In the genomic region with DNA sequence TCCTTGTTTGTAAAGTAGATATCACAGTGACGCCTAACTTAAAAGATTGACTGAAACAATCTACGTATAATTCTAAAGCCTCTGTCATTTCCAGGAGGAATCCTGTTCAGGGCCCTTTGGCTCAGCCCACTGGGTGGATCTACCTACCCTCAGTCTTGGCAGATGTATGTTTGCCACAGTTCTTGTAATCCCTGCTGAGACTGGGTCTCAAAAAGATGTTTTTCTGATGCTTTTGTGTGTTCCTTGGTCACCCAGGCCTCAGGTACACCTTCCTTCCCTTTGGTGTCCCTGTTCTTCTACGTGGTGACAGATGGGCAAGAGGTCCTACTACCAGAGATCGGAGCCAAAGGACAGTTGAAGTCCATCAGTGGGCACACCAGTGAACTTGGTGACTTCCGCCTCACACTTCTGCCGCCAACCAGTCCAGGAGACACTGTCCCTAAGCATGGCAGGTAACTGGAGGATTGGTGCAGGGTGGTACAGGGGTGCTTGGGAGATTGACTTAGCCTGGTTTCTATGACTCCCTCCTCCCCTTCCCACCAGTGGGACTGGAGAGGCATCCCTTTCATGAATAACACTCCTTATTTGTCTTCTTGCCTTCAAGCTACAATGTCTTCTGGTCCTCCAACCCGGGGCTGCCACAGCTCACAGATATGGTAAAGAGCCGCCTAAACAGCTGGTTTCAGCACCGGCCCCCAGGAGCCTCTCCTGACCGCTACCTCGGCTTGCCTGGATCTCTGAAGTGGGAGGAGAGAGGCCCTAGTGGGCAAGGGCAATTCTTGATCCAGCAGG, we compare ENCODE assay signal across 8 mouse cellular contexts. TPM values are rescaled to one million over a fixed set of nuclear protein-coding genes. Genes with fewer than 3 reads are reported as not detected.
A peak's percentile ranks its signal among the peaks of the same experiment; 100 is the strongest.
DNase-seq lines count a peak whose midpoint lies in the region; ATAC-seq and TF ChIP-seq lines count a peak whose summit lies in the region.

No protein-coding gene starts in this region.

- H3K36me3 ChIP-seq in megakaryocyte, embryonic 14.5 days (replicated peaks; ENCODE audit: low read length) = peaks cover 45% of the 10 kb centered on the region
- H3K36me3 ChIP-seq in liver, embryonic 11.5 days (ENCODE audit: control insufficient read depth, insufficient read depth, low read length) = peaks cover 19% of the 10 kb centered on the region; the same call in 1 of the 2 replicates
- peaks cover 12% of the 10 kb centered on the region for H3K36me3 ChIP-seq in stomach, embryonic 16.5 days (ENCODE audit: control insufficient read depth, insufficient read depth, low read length)

- WGBS in cerebellum, adult 2 months = 49% methylated on average over 11 of the region's 11 CpGs
- WGBS in liver, embryonic 11.5 days = 67% methylated on average over 11 of the region's 11 CpGs
- 66% methylated on average over 11 of the region's 11 CpGs for WGBS in stomach, embryonic 16.5 days

- no peaks in the 10 kb centered on the region for H3K27me3 ChIP-seq in cerebellum, adult 2 months (ENCODE audit: control insufficient read depth, insufficient read depth, low read length)
- H3K27me3 ChIP-seq in megakaryocyte, embryonic 14.5 days (replicated peaks) = no peaks in the 10 kb centered on the region
- H3K27me3 ChIP-seq in liver, embryonic 11.5 days (replicated peaks; ENCODE audit: control insufficient read depth, insufficient read depth, low read length) = no peaks in the 10 kb centered on the region
- H3K27me3 ChIP-seq in stomach, embryonic 16.5 days (ENCODE audit: control insufficient read depth, insufficient read depth, low read length) = no peaks in the 10 kb centered on the region

- peak overlapping the region; percentile 98 for H3K4me3 ChIP-seq in cerebellum, adult 2 months (replicated peaks; ENCODE audit: insufficient read depth, low read depth, low read length)
- peak overlapping the region; percentile 97 for H3K4me3 ChIP-seq in megakaryocyte, embryonic 14.5 days (replicated peaks)
- peak overlapping the region; percentile 85 for H3K4me3 ChIP-seq in liver, embryonic 11.5 days (ENCODE audit: low read depth, low read length)
- H3K4me3 ChIP-seq in stomach, embryonic 16.5 days (replicated peaks; ENCODE audit: low read length) = peak overlapping the region; percentile 86

- H3K4me2 ChIP-seq in liver, embryonic 11.5 days = peak overlapping the region; percentile 97
- H3K4me2 ChIP-seq in stomach, embryonic 16.5 days (ENCODE audit: low read depth, low read length) = peak overlapping the region; percentile 90

- no peaks in the 10 kb centered on the region for H3K9me3 ChIP-seq in megakaryocyte, embryonic 14.5 days
- no peaks in the 10 kb centered on the region for H3K9me3 ChIP-seq in liver, embryonic 11.5 days (ENCODE audit: control insufficient read depth, low read length)
- H3K9me3 ChIP-seq in stomach, embryonic 16.5 days (replicated peaks; ENCODE audit: control insufficient read depth, low read length) = no peaks in the 10 kb centered on the region

- H3K27ac ChIP-seq in cerebellum, adult 2 months (ENCODE audit: insufficient read depth, low read length) = no peak overlapping the region
- peak overlapping the region; percentile 90; the same call in 1 of the 2 replicates for H3K27ac ChIP-seq in liver, embryonic 11.5 days (ENCODE audit: low read depth, low read length)
- H3K27ac ChIP-seq in stomach, embryonic 16.5 days (ENCODE audit: low read length) = no peak overlapping the region

- ATAC-seq in megakaryocyte, adult 5-6 weeks (ENCODE audit: poor library complexity, severe bottlenecking) = no peak
- no peak for ATAC-seq in liver, embryonic 11.5 days (replicated peaks; ENCODE audit: low FRiP score)
- ATAC-seq in stomach, embryonic 16.5 days (ENCODE audit: insufficient read depth, low FRiP score) = no peak

- H3K4me1 ChIP-seq in cerebellum, adult 2 months (ENCODE audit: control insufficient read depth, insufficient read depth, low read length) = peaks cover 15% of the 10 kb centered on the region
- H3K4me1 ChIP-seq in megakaryocyte, embryonic 14.5 days = peaks cover 83% of the 10 kb centered on the region
- peaks cover 40% of the 10 kb centered on the region for H3K4me1 ChIP-seq in liver, embryonic 11.5 days (replicated peaks; ENCODE audit: control insufficient read depth, insufficient read depth, low read length)
- H3K4me1 ChIP-seq in stomach, embryonic 16.5 days (ENCODE audit: control insufficient read depth, insufficient read depth, low read length) = peaks cover 24% of the 10 kb centered on the region

- peak in 1 of 2 experiments; percentile 19 for DNase-seq in cerebellum, adult 2 months
- no peak for DNase-seq in cerebellum, adult 18-20 months
- no peak for DNase-seq in liver, embryonic 11.5 days (ENCODE audit: low spot score)
- DNase-seq in frontal cortex, adult 2 months (ENCODE audit: extremely low spot score in 1 of 2, low spot score in 1 of 2) = no peak
- no peak for DNase-seq in right cerebral cortex, postnatal 36 days (ENCODE audit: low spot score in 2 of 2)

- no peak for TF ChIP-seq CTCF in cerebellum, adult 2 months (IDR thresholded peaks at IDR 0.05; ENCODE audit: borderline replicate concordance, insufficient read depth, low read depth, low read length)

- no peak for TF ChIP-seq POLR2A in cerebellum, adult 2 months (IDR thresholded peaks at IDR 0.05; ENCODE audit: borderline replicate concordance, insufficient read depth, low read length)

- H3K9ac ChIP-seq in liver, embryonic 11.5 days (ENCODE audit: low read depth, low read length) = peak overlapping the region; percentile 96
- peak overlapping the region; percentile 93 for H3K9ac ChIP-seq in stomach, embryonic 16.5 days (ENCODE audit: low read length)

RNA-seq across cellular contexts. Expression of gene Mogs, which starts 1.3 kb away (rescaled TPM):
- 31.7 and 33.5 TPM in 2 replicates for polyA plus RNA-seq in cerebellum, adult 2 months (2012; rRNA removed)
- 76.1 and 165 TPM in 2 replicates for polyA plus RNA-seq in megakaryocyte, embryonic 14.5 days (2012; ENCODE audit: insufficient read depth, low replicate concordance)
- total RNA-seq in megakaryocyte, adult 5-6 weeks (2015) = 17.5 and 21.6 TPM in 2 replicates
- 33.4 and 38.7 TPM in 2 replicates for total RNA-seq in megakaryocyte, adult 5-6 weeks (2017)
- 88.9 and 89.6 TPM in 2 replicates for polyA plus RNA-seq in liver, embryonic 11.5 days (2014; fragmentation: Nextera tagmentation; extraction: Ambion mirVana)
- 8.3 TPM in 2 replicates for polyA plus RNA-seq in stomach, embryonic 16.5 days (2015; fragmentation: Nextera tagmentation; extraction: Ambion mirVana)
- polyA plus RNA-seq in frontal cortex, adult 2 months (2012; rRNA removed) = 30.6 and 31.6 TPM in 2 replicates

RNA-seq across cellular contexts. Expression of gene Wbp1, which starts 4.8 kb away (rescaled TPM):
- polyA plus RNA-seq in cerebellum, adult 2 months (2012; rRNA removed) = 88.2 and 93.1 TPM in 2 replicates
- 86.6 and 121 TPM in 2 replicates for polyA plus RNA-seq in megakaryocyte, embryonic 14.5 days (2012; ENCODE audit: insufficient read depth, low replicate concordance)
- total RNA-seq in megakaryocyte, adult 5-6 weeks (2015) = 33.5 and 34.8 TPM in 2 replicates
- total RNA-seq in megakaryocyte, adult 5-6 weeks (2017) = 74.0 and 89.9 TPM in 2 replicates
- 45.1 and 50.3 TPM in 2 replicates for polyA plus RNA-seq in liver, embryonic 11.5 days (2014; fragmentation: Nextera tagmentation; extraction: Ambion mirVana)
- 87.9 and 93.8 TPM in 2 replicates for polyA plus RNA-seq in stomach, embryonic 16.5 days (2015; fragmentation: Nextera tagmentation; extraction: Ambion mirVana)
- polyA plus RNA-seq in frontal cortex, adult 2 months (2012; rRNA removed) = 95.9 and 107 TPM in 2 replicates

RNA-seq across cellular contexts. Expression of gene Mrpl53, which starts 7.7 kb away (rescaled TPM):
- polyA plus RNA-seq in cerebellum, adult 2 months (2012; rRNA removed) = 109 and 114 TPM in 2 replicates
- 9.6 and 78.7 TPM in 2 replicates for polyA plus RNA-seq in megakaryocyte, embryonic 14.5 days (2012; ENCODE audit: insufficient read depth, low replicate concordance)
- total RNA-seq in megakaryocyte, adult 5-6 weeks (2015) = 44.5 and 45.8 TPM in 2 replicates
- total RNA-seq in megakaryocyte, adult 5-6 weeks (2017) = 20.8 and 27.7 TPM in 2 replicates
- polyA plus RNA-seq in liver, embryonic 11.5 days (2014; fragmentation: Nextera tagmentation; extraction: Ambion mirVana) = 110 and 115 TPM in 2 replicates
- 115 and 123 TPM in 2 replicates for polyA plus RNA-seq in stomach, embryonic 16.5 days (2015; fragmentation: Nextera tagmentation; extraction: Ambion mirVana)
- 96.4 and 109 TPM in 2 replicates for polyA plus RNA-seq in frontal cortex, adult 2 months (2012; rRNA removed)

RNA-seq across cellular contexts. Expression of gene Ino80b, which starts 8.7 kb away (rescaled TPM):
- 25.1 and 25.3 TPM in 2 replicates for polyA plus RNA-seq in cerebellum, adult 2 months (2012; rRNA removed)
- polyA plus RNA-seq in megakaryocyte, embryonic 14.5 days (2012; ENCODE audit: insufficient read depth, low replicate concordance) = 201 and 370 TPM in 2 replicates
- total RNA-seq in megakaryocyte, adult 5-6 weeks (2015) = 18.8 and 19.6 TPM in 2 replicates
- 26.0 and 36.2 TPM in 2 replicates for total RNA-seq in megakaryocyte, adult 5-6 weeks (2017)
- polyA plus RNA-seq in liver, embryonic 11.5 days (2014; fragmentation: Nextera tagmentation; extraction: Ambion mirVana) = 15.8 and 17.6 TPM in 2 replicates
- polyA plus RNA-seq in stomach, embryonic 16.5 days (2015; fragmentation: Nextera tagmentation; extraction: Ambion mirVana) = 7.9 and 8.4 TPM in 2 replicates
- 24.6 and 31.4 TPM in 2 replicates for polyA plus RNA-seq in frontal cortex, adult 2 months (2012; rRNA removed)

RNA-seq across cellular contexts. Expression of gene Gm42688, which starts 15.2 kb away (rescaled TPM):
- polyA plus RNA-seq in cerebellum, adult 2 months (2012; rRNA removed) = 9.9 TPM in 2 replicates
- polyA plus RNA-seq in megakaryocyte, embryonic 14.5 days (2012; ENCODE audit: insufficient read depth, low replicate concordance) = 0.99 and 2.7 TPM in 2 replicates
- total RNA-seq in megakaryocyte, adult 5-6 weeks (2015) = 0.87 and 1.3 TPM in 2 replicates
- 2.9 and 3.0 TPM in 2 replicates for total RNA-seq in megakaryocyte, adult 5-6 weeks (2017)
- polyA plus RNA-seq in liver, embryonic 11.5 days (2014; fragmentation: Nextera tagmentation; extraction: Ambion mirVana) = 2.7 and 2.9 TPM in 2 replicates
- 1.8 TPM in 2 replicates for polyA plus RNA-seq in stomach, embryonic 16.5 days (2015; fragmentation: Nextera tagmentation; extraction: Ambion mirVana)
- 8.5 and 11.2 TPM in 2 replicates for polyA plus RNA-seq in frontal cortex, adult 2 months (2012; rRNA removed)
